Mouse (Mus musculus): ENCODE data around the gene Tnf. TPM values are rescaled to one million over a fixed set of nuclear protein-coding genes. Genes with fewer than 3 reads are reported as not detected.

Tnf gene
- total and polyA plus RNA-seq, 2 experiments from 2014 or later, result 0.09 TPM; not detected in 1

DNA sequence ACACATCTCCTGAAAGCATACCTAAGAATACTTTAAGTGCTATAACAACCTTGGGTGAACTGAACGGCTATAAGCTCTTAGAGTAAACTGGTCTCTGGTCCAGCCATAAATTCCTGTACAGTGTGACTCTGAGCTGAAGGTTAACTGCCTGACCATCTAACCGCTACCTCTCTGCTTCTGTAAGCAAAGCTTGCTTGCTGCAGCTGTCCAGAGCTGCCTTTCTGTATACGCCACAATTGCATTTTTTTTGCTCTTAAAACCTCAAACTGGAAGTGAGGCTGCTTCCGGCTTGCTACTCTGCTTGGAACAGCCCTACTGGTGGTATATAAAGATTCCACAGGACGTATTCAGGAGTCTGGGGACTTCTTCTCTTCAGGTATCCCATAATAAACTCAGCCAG lies 30.9 kb upstream of the Tnf start:
- H3K36me3 ChIP-seq (ENCODE audit: insufficient read depth, low read length), result peaks cover 42% of the 10 kb centered on the region
- H3K4me3 ChIP-seq (ENCODE audit: low read depth, low read length), result no peak overlapping the region
- no peak for TF ChIP-seq CTCF (IDR thresholded peaks at IDR 0.05)
- H3K27me3 ChIP-seq (ENCODE audit: insufficient read depth, low read length), result no peaks in the 10 kb centered on the region
- no peaks in the 10 kb centered on the region for H3K9me3 ChIP-seq (ENCODE audit: low read length)
- H3K4me2 ChIP-seq (ENCODE audit: low read depth, low read length, poor library complexity, severe bottlenecking), result no peak overlapping the region
- peaks cover 5% of the 10 kb centered on the region; the same call in 1 of the 2 replicates for H3K4me1 ChIP-seq (ENCODE audit: insufficient read depth, low read length)
- no peak overlapping the region for H3K27ac ChIP-seq (ENCODE audit: low read depth, low read length)
- WGBS, result 89% methylated on average over 5 of the region's 5 CpGs
- DNase-seq (ENCODE audit: low spot score) (no peak), ATAC-seq (ENCODE audit: low FRiP score) (no peak)
- no peak overlapping the region for H3K9ac ChIP-seq (replicated peaks; ENCODE audit: low read length, poor library complexity, severe bottlenecking)

DNA sequence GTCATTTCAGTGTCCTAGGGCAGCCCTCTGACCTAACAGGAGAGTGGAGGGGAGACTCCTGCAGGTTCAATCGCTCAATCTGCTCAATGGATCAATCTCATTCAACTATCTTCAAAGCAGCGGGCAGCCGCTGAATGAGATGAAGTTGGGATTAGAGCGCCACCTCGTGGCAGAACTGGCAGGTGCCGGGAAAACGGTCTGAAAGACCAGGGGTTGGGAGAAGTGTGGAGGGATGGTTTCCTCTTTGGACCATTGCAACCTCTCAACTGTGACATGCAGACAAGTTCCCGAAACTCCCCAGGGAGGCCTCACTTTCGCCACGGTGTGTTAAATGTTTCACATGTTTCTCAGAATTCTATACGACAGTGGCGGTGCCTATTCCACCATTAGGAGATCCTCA lies 30.2 kb upstream of the Tnf start:
- 10% methylated on average over 12 of the region's 12 CpGs for WGBS
- Histone ChIP-seq H3K9me3 (ENCODE audit: low read length) (no peaks in the 10 kb centered on the region), H3K36me3 (ENCODE audit: insufficient read depth, low read length) (peaks cover 46% of the 10 kb centered on the region), H3K4me2 (ENCODE audit: low read depth, low read length, poor library complexity, severe bottlenecking) (no peak overlapping the region; the same call in 1 of the 2 replicates), H3K4me3 (ENCODE audit: low read depth, low read length) (no peak overlapping the region), H3K4me1 (ENCODE audit: insufficient read depth, low read length) (peaks cover 5% of the 10 kb centered on the region; the same call in 1 of the 2 replicates), H3K27ac (ENCODE audit: low read depth, low read length) (no peak overlapping the region), H3K27me3 (ENCODE audit: insufficient read depth, low read length) (no peaks in the 10 kb centered on the region), H3K9ac (replicated peaks; ENCODE audit: low read length, poor library complexity, severe bottlenecking) (no peak overlapping the region)
- peak; percentile 92 for TF ChIP-seq CTCF (IDR thresholded peaks at IDR 0.05)
- ATAC-seq (ENCODE audit: low FRiP score) (no peak), DNase-seq (ENCODE audit: low spot score) (peak; percentile 86)

DNA sequence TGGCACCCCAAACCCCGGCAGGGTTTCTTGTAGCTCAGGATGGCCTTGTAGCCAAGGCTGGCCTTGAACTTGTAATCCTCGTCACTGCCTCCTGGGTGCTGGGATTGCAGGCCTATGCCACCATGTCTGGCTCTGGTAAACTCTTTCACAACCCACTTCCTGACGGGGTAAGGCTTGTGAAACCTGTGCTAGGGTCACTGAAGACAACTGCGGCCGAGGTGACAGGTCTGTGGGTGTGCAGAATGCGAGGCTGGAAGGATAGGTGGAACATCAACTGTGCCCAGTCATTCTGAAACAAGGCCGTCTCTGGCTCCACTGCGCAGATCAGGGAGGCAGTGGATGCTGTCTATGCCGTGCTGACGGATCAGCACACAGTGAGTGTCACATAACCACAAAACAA lies 29.2 kb upstream of the Tnf start:
- H3K27ac ChIP-seq (ENCODE audit: low read depth, low read length), result no peak overlapping the region
- H3K27me3 ChIP-seq (ENCODE audit: insufficient read depth, low read length), result no peaks in the 10 kb centered on the region
- peaks cover 5% of the 10 kb centered on the region; the same call in 1 of the 2 replicates for H3K4me1 ChIP-seq (ENCODE audit: insufficient read depth, low read length)
- no peaks in the 10 kb centered on the region for H3K9me3 ChIP-seq (ENCODE audit: low read length)
- peaks cover 46% of the 10 kb centered on the region for H3K36me3 ChIP-seq (ENCODE audit: insufficient read depth, low read length)
- H3K4me3 ChIP-seq (ENCODE audit: low read depth, low read length), result no peak overlapping the region
- TF ChIP-seq CTCF (IDR thresholded peaks at IDR 0.05), result no peak
- no peak overlapping the region for H3K4me2 ChIP-seq (ENCODE audit: low read depth, low read length, poor library complexity, severe bottlenecking)
- DNase-seq (ENCODE audit: low spot score) (no peak), ATAC-seq (ENCODE audit: low FRiP score) (no peak)
- no peak overlapping the region for H3K9ac ChIP-seq (replicated peaks; ENCODE audit: low read length, poor library complexity, severe bottlenecking)
- WGBS, result 93% methylated on average over 10 of the region's 10 CpGs

DNA sequence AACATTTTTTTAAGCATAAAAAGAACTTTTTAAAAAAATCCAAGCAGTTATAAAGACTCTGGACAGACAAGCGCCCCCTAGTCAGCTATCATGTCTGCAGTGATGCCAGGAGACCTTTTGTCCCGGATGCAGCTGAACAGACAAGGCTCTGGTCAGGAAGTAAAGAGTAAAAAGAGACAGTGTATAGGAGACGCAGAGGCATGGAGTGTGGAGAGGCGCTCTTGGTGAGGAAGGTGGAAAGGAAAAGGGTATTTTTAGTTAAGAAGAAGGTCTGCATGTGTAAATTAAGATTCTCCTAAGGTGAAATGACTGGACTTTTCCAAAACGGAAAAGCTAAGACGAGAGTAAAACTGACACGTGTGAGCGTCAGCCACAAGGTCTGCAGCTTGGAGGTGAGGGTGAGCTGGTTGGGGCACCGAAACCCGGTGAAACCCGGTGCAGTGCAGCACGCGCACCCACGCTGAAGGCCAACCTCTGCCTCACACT lies 24.8 kb upstream of the Tnf start:
- no peak overlapping the region for H3K4me2 ChIP-seq (ENCODE audit: low read depth, low read length, poor library complexity, severe bottlenecking)
- 84% methylated on average over 14 of the region's 14 CpGs for WGBS
- H3K4me3 ChIP-seq (ENCODE audit: low read depth, low read length), result no peak overlapping the region
- no peak for DNase-seq (ENCODE audit: low spot score)
- no peak overlapping the region for H3K27ac ChIP-seq (ENCODE audit: low read depth, low read length)
- peaks cover 33% of the 10 kb centered on the region for H3K36me3 ChIP-seq (ENCODE audit: insufficient read depth, low read length)
- no peak for TF ChIP-seq CTCF (IDR thresholded peaks at IDR 0.05)
- H3K4me1 ChIP-seq (ENCODE audit: insufficient read depth, low read length), result no peaks in the 10 kb centered on the region
- no peak for ATAC-seq (ENCODE audit: low FRiP score)
- no peaks in the 10 kb centered on the region for H3K27me3 ChIP-seq (ENCODE audit: insufficient read depth, low read length)
- H3K9ac ChIP-seq (replicated peaks; ENCODE audit: low read length, poor library complexity, severe bottlenecking), result no peak overlapping the region
- H3K9me3 ChIP-seq (ENCODE audit: low read length), result no peaks in the 10 kb centered on the region

DNA sequence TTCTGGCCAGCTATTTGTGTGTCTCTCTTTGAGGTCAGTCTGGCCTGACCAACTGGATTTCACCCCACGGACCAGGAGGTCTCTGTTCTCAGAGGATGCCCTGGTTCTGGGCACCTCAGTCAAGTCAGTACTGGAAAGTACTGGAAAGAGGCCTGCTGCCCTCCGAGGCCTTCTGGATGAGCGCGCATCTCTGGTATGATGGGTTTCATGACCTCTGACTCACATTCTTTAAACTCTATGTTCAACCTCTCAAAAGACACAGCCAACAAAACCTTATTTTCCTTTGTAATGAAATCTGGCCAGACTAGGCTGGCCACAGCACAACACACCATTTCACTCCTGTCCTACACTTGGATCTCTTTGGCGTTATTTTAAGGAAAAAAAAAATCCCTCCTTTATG lies 23.6 kb upstream of the Tnf start:
- H3K27me3 ChIP-seq (ENCODE audit: insufficient read depth, low read length), result no peaks in the 10 kb centered on the region
- 91% methylated on average over 5 of the region's 5 CpGs for WGBS
- no peak overlapping the region for H3K4me3 ChIP-seq (ENCODE audit: low read depth, low read length)
- ATAC-seq (ENCODE audit: low FRiP score) (no peak), DNase-seq (ENCODE audit: low spot score) (no peak)
- H3K9ac ChIP-seq (replicated peaks; ENCODE audit: low read length, poor library complexity, severe bottlenecking), result no peak overlapping the region
- no peak overlapping the region for H3K27ac ChIP-seq (ENCODE audit: low read depth, low read length)
- TF ChIP-seq CTCF (IDR thresholded peaks at IDR 0.05), result no peak
- H3K36me3 ChIP-seq (ENCODE audit: insufficient read depth, low read length), result peaks cover 32% of the 10 kb centered on the region
- no peak overlapping the region for H3K4me2 ChIP-seq (ENCODE audit: low read depth, low read length, poor library complexity, severe bottlenecking)
- no peaks in the 10 kb centered on the region for H3K4me1 ChIP-seq (ENCODE audit: insufficient read depth, low read length)
- no peaks in the 10 kb centered on the region for H3K9me3 ChIP-seq (ENCODE audit: low read length)

DNA sequence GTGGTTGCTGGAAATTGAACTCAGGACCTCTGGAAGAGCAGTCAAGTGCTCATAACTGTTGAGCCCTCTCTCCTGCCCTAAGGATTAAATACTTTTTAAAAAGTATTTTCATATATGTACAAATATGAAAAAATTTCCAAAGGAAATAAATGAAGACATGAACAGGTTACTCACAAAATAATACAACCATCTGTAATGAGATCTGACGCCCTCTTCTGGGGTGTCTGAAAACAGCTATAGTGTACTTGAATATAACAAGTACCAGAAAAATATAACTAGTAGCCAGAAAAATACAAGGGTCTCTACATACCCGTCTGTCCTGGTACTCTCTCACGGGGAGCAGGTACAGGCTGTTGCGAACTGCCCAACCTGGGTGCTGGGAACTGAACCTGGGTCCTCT lies 22.8 kb upstream of the Tnf start:
- DNase-seq (ENCODE audit: low spot score) (no peak), ATAC-seq (ENCODE audit: low FRiP score) (no peak)
- H3K4me2 ChIP-seq (ENCODE audit: low read depth, low read length, poor library complexity, severe bottlenecking), result no peak overlapping the region
- H3K27me3 ChIP-seq (ENCODE audit: insufficient read depth, low read length), result no peaks in the 10 kb centered on the region
- no peak overlapping the region for H3K9ac ChIP-seq (replicated peaks; ENCODE audit: low read length, poor library complexity, severe bottlenecking)
- H3K27ac ChIP-seq (ENCODE audit: low read depth, low read length), result no peak overlapping the region
- no peak overlapping the region for H3K4me3 ChIP-seq (ENCODE audit: low read depth, low read length)
- peaks cover 35% of the 10 kb centered on the region for H3K36me3 ChIP-seq (ENCODE audit: insufficient read depth, low read length)
- 90% methylated on average over 4 of the region's 4 CpGs for WGBS
- no peaks in the 10 kb centered on the region for H3K9me3 ChIP-seq (ENCODE audit: low read length)
- H3K4me1 ChIP-seq (ENCODE audit: insufficient read depth, low read length), result no peaks in the 10 kb centered on the region
- no peak for TF ChIP-seq CTCF (IDR thresholded peaks at IDR 0.05)

All from midbrain, postnatal 0 days (tissue).